Mouse (Mus musculus) midbrain, postnatal 0 days (tissue): Measurements from ENCODE around the gene Eras. TPM values are rescaled to one million over a fixed set of nuclear protein-coding genes. Genes with fewer than 3 reads are reported as not detected.
A peak's percentile ranks its signal among the peaks of the same experiment; 100 is the strongest.

Experiments used
- ATAC-seq: fragments of 200-750 bp; cut with Nextera tagmentation; 2 replicates; pipeline ENCODE4 v1.8.0; 2017; ENCODE audit warnings: moderate number of reproducible peaks, mild to moderate bottlenecking, moderate TSS enrichment, moderate library complexity; ENCODE audit not compliant: low FRiP score
- DNase-seq: peaks from one replicate; pipeline ENCODE4 v3.0.0-alpha.2; 2015; ENCODE audit warnings: low spot score
- H3K27ac ChIP-seq: fragments of 300-500 bp; sonication (generic); 2 replicates; pipeline ENCODE4 v1.5.1; 2014; ENCODE audit warnings: low read depth, mild to moderate bottlenecking, low read length, mixed read lengths
- H3K27me3 ChIP-seq: fragments of 300-500 bp; sonication (generic); 2 replicates; pipeline ENCODE4 v1.6.1; 2014; ENCODE audit warnings: low read length, control low read depth, mixed read lengths; ENCODE audit not compliant: insufficient read depth
- H3K36me3 ChIP-seq: fragments of 300-500 bp; sonication (generic); 2 replicates; pipeline ENCODE4 v1.6.1; 2014; ENCODE audit warnings: low read length, control low read depth, mixed read lengths; ENCODE audit not compliant: insufficient read depth
- H3K4me1 ChIP-seq: fragments of 300-500 bp; sonication (generic); 2 replicates; pipeline ENCODE4 v1.6.1; 2014; ENCODE audit warnings: mild to moderate bottlenecking, control low read depth, antibody characterized with exemption, low read length, mixed read lengths; ENCODE audit not compliant: insufficient read depth
- H3K4me2 ChIP-seq: fragments of 300-500 bp; sonication (generic); 2 replicates; pipeline ENCODE4 v1.6.1; 2014; ENCODE audit warnings: low read depth, mild to moderate bottlenecking, low read length, mixed read lengths; ENCODE audit not compliant: poor library complexity, severe bottlenecking
- H3K4me3 ChIP-seq: fragments of 300-500 bp; sonication (generic); 2 replicates; pipeline ENCODE4 v1.5.1; 2014; ENCODE audit warnings: low read depth, mild to moderate bottlenecking, low read length, moderate library complexity
- H3K9ac ChIP-seq: fragments of 300-500 bp; sonication (generic); replicated peaks from 2 replicates; pipeline ENCODE4 v1.6.1; 2014; ENCODE audit warnings: mild to moderate bottlenecking, low read length, moderate library complexity, mixed read lengths; ENCODE audit not compliant: poor library complexity, severe bottlenecking
- H3K9me3 ChIP-seq: fragments of 300-500 bp; sonication (generic); 2 replicates; pipeline ENCODE4 v1.6.1; 2016; ENCODE audit warnings: low read length, control low read depth
- CTCF ChIP-seq: IDR thresholded peaks from 2 replicates; pipeline ENCODE4 v1.5.1; 2016; ENCODE audit warnings: antibody characterized with exemption, mild to moderate bottlenecking
- WGBS: fragments of 180-500 bp; shearing (Covaris S2); extraction: QIAGEN DNeasy Blood & Tissue Kit; methylation state at CpG from one replicate; pipeline ENCODE4 v1.1.7; 2014; 5-methylcytosine and 5-hydroxymethylcytosine counted together
- polyA plus RNA-seq: library from polyadenylated mRNA; unstranded; fragments of >200 nt; fragmentation: Nextera tagmentation; extraction: Ambion mirVana; gene quantifications from 2 replicates; pipeline ENCODE4 v1.2.1, GENCODE M21; 2015
- total RNA-seq: library from RNA; depleted of rRNA; stranded (reverse); fragments of >200 nt; gene quantifications from 2 replicates; pipeline ENCODE4 v1.2.3, GENCODE M21; 2014

The Eras gene
- total and polyA plus RNA-seq, 2 experiments from 2014 or later: not detected

DNA sequence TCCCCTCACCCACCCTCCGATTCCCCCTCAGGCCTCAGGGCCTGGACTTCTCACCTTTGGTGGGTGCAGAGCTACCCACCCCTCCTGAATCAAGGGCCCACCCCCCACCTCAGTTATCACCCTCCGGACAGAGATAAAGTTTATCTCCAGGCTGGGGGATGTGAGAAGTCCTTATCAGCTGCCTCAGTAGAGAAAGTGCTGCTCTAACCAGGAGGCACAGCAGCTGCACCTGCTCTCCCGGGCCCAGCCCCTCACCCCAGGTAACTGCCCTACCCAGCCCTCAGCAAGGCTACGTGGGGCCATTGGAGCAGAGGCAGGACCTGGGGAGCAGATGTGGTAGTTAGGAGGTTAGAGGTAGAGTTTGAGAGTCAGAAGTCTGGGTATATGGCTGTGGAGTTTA lies 37.8 kb upstream of the Eras start:
- Histone ChIP-seq H3K27me3 (no peaks in the 10 kb centered on the region), H3K9ac (no peak overlapping the region), H3K36me3 (no peaks in the 10 kb centered on the region), H3K4me3 (no peak overlapping the region), H3K4me1 (no peaks in the 10 kb centered on the region), H3K4me2 (no peak overlapping the region), H3K27ac (no peak overlapping the region), H3K9me3 (no peaks in the 10 kb centered on the region)
- 77% methylated on average over 4 of the region's 4 CpGs for WGBS
- ATAC-seq: no peak
- no peak for TF ChIP-seq CTCF
- no peak for DNase-seq

DNA sequence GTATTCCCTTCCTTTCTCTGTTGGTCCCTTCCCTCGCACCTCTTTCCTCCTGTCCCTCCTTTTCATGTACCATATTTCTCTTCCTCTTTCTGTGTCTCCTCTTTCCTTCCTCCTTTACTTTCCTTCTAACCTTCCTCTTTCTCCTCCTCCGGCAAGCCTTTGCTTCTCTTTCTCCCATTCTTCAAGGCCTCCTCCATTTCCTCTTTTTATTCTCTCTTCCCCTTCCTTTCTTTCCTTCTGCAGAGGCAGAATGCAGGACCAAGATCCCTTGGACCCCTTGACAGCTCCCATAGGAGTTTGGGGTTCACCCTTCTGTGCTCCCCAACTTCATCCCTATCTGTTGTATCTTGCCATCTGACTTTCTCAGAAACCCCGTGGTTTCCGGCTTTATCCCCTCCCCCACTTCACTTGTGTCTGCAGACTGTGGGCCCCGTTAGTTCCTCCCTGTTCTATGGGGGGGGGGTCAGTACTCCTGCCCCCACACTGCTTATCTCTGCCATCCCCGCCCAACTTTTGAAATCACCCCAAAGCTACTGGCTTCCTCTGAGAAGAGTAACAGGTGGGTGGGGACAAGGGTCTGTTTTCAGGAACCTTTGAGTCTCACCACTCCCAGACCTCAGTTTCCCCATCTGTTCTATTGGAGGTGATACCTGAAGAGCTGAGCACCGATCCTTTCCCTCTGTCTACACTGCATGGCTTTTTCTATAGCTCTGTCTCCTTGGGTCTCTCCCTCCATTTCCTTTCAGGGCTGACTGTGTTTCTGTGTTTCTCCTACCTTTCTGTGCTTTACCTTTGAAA lies 35.6 kb upstream of the Eras start:
- no peaks in the 10 kb centered on the region for H3K9me3 ChIP-seq
- H3K36me3 ChIP-seq: no peaks in the 10 kb centered on the region
- H3K4me2 ChIP-seq: no peak overlapping the region
- H3K4me1 ChIP-seq: no peaks in the 10 kb centered on the region
- H3K27ac ChIP-seq: no peak overlapping the region
- no peak overlapping the region for H3K9ac ChIP-seq
- H3K27me3 ChIP-seq: no peaks in the 10 kb centered on the region
- 85% methylated on average over 7 of the region's 7 CpGs for WGBS
- TF ChIP-seq CTCF: no peak
- DNase-seq (no peak), ATAC-seq (no peak)
- no peak overlapping the region for H3K4me3 ChIP-seq

DNA sequence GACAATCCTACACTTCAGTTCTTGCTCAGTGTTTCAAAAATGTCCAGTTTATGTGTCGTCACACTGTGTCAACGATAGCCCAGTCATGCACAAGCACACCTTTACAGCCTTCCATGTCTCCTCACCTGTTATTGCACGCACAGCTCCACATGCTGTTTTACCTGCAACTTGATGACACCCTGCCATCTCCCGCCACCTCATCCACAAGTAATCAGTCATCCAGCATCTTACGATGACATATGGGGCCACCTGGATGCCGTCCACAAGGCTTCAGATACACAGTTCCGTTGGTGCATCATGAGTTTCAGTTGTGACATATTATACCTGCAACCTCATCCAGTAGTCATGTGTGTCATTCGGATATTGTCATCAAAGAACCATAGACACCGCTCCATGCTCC lies 30.5 kb upstream of the Eras start:
- no peaks in the 10 kb centered on the region for H3K36me3 ChIP-seq
- 92% methylated on average over 9 of the region's 9 CpGs for WGBS
- no peaks in the 10 kb centered on the region for H3K27me3 ChIP-seq
- TF ChIP-seq CTCF: no peak
- ATAC-seq (no peak), DNase-seq (no peak)
- no peaks in the 10 kb centered on the region for H3K4me1 ChIP-seq
- H3K4me3 ChIP-seq: no peak overlapping the region
- no peak overlapping the region for H3K9ac ChIP-seq
- H3K4me2 ChIP-seq: no peak overlapping the region
- H3K9me3 ChIP-seq: no peaks in the 10 kb centered on the region
- no peak overlapping the region for H3K27ac ChIP-seq

- Histone ChIP-seq H3K27ac (no peak overlapping the region), H3K9ac (no peak overlapping the region), H3K4me3 (no peak overlapping the region), H3K36me3 (no peaks in the 10 kb centered on the region), H3K4me2 (no peak overlapping the region), H3K4me1 (no peaks in the 10 kb centered on the region), H3K9me3 (no peaks in the 10 kb centered on the region), H3K27me3 (no peaks in the 10 kb centered on the region)
- TF ChIP-seq CTCF: no peak
- no peak for DNase-seq
- ATAC-seq: no peak
- WGBS: 89% methylated on average over 7 of the region's 7 CpGs
Observed at GRCm38 (mm10) chrX:7950091-7950490, 21.7 kb upstream of the Eras start.

GRCm38 (mm10) chrX:7947900-7948492 lies 19.6 kb upstream of the Eras start:
- no peaks in the 10 kb centered on the region for H3K9me3 ChIP-seq

More at GRCm38 (mm10) chrX:7947900-7948492, 19.6 kb upstream of the Eras start:
- TF ChIP-seq CTCF: no peak
- DNase-seq (peak; percentile 96), ATAC-seq (peak; percentile 96)
- Histone ChIP-seq H3K4me2 (peak overlapping the region; percentile 36), H3K9ac (no peak overlapping the region), H3K4me3 (peak overlapping the region; percentile 43), H3K27ac (peak overlapping the region; percentile 65), H3K36me3 (no peaks in the 10 kb centered on the region), H3K4me1 (no peaks in the 10 kb centered on the region), H3K27me3 (no peaks in the 10 kb centered on the region)
- 28% methylated on average over 38 of the region's 38 CpGs for WGBS
